Mouse (Mus musculus): Measurements from ENCODE around the gene Wfdc10. TPM values are rescaled to one million over a fixed set of nuclear protein-coding genes. Genes with fewer than 3 reads are reported as not detected.

The Wfdc10 gene
- not detected for polyA plus RNA-seq (2014; fragmentation: Illumina TruSeq; extraction: RNeasy Lipid Tissue Mini Kit (QIAGEN cat#74804); ENCODE audit: low read depth, low replicate concordance)

DNA sequence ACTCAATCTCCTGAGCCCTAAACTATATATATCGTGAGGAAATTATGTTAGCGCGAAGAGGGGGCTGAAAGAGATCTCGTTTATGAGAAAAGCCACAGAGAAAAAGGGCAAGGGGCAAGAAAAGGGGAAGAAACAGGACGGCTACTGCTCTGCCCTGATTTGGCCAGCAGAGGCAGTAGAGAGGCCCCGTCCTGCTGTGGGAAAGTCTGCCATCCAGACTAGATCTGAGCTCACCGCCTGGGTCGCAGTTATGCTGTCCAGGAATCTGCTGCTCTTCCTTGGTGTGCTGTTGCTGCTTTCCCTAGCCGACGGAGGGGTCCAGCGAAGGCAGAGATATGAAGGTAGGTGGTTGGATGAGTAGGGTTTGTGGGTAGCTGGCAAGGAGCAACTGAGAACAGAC lies at the start of gene Wfdc10:
Gene Wfdc10 (plus strand): TSS at position 189 of the 400 bp plus-strand sequence.

GRCm38 (mm10) chr2:164613471-164613870 lies 42.4 kb upstream of the Wfdc10 start, which contains the start of the genes Wfdc6b and Wfdc8:
Gene Wfdc6b (plus strand): TSS chr2:164613522.
Gene Wfdc8 (minus strand): TSS chr2:164613626.

DNA sequence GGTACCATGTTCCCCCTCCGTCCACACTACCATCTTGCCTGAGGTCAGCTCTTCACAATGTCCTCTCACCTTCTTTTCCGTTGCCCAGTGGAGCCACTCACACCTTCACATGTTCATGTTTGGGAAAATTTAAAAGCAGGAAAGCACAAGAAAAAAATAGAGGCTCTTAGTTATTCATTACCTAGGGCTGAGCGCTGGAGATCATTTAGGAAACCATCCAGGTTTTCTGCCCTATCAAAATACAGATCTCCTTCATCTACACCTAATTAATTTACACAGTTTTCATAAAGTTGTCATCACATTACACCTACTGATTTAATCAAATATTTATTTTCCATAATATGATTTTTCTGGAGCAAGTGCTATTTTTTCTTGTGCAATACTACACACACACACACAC lies 17.1 kb upstream of the Wfdc10 start, which contains the start of gene Wfdc16:
Gene Wfdc16 (minus strand): TSS at position 101 of the 400 bp plus-strand sequence.

DNA sequence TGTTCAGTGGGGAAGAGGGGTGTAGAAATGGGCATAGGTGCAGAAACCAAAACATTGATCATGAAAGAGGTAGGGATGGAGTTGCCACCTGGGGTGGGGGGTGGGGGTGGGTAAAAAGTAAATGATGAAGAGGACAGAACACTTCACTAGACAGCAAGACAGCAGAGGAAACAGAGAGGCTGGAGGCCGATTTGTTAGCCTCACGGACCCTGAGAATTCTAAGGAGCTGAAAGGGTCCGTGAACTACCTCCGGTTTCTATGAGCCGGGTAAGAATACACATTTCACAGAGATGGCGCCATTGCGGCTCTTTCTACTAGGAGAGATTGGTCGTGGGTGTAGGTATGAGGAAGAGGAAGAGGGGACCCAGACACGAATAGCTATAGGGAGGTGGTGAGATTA lies 637 bp downstream of the Wfdc10 start, which contains the start of gene Wfdc9:
Gene Wfdc9 (minus strand): TSS at position 101 of the 400 bp plus-strand sequence.

DNA sequence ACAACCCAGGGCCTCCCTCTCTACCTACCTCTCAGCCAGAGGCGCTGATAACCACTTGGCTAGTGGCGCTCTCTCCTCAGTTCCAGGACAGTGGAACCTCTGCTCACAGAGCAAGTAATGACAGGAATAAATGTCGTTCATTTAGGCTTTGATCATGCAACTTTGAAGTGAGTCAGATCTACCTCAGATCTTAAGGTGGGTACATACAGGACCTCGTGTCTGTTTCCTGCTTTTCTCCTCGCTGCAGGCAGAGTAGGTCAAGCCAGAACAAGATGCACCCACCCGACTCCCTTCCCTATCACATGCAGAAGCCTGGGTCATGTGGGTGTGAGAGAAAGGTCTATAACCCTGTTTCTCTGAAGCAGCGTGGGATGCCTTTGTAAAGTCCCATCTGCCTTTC lies 18.1 kb downstream of the Wfdc10 start, which contains the start of gene Wfdc11:
Gene Wfdc11 (minus strand): TSS at position 101 of the 400 bp plus-strand sequence.

GRCm38 (mm10) chr2:164684807-164685206 lies 29.0 kb downstream of the Wfdc10 start, which contains the start of gene Wfdc13:
Gene Wfdc13 (plus strand): TSS chr2:164685107.

DNA sequence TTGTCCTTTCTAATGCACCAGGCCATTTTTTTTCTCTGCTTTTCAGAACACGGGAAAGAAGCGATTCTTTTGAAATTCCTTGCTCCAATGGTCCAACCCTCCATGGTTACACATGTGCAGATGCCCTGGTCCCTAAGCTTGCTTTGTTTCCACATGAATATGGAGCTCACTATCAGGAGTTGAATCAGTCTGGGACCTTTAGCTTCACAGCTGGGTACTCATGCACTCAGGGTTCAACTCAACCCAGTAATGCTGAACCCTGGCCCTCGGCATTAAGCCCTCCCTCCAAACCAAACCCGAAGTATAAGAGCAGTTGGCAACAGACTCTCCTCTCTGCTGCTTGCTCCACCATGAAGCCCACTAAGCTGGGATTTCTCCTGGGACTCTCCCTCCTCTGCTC lies 42.4 kb downstream of the Wfdc10 start, which contains the start of gene Spint4:
Gene Spint4 (plus strand): TSS at position 301 of the 400 bp plus-strand sequence.

Other genes starting within 250 kb of the Wfdc10 start
- 223 TPM for gene Sdc4, start 212.2 kb upstream of the Wfdc10 start, polyA plus RNA-seq (2014; fragmentation: Illumina TruSeq; extraction: RNeasy Lipid Tissue Mini Kit (QIAGEN cat#74804); ENCODE audit: low read depth, low replicate concordance)
- 7.8 TPM for gene Sys1, start 199.1 kb upstream of the Wfdc10 start, polyA plus RNA-seq (2014; fragmentation: Illumina TruSeq; extraction: RNeasy Lipid Tissue Mini Kit (QIAGEN cat#74804); ENCODE audit: low read depth, low replicate concordance)
- not detected for gene Gm20458, start 195.1 kb upstream of the Wfdc10 start, polyA plus RNA-seq (2014; fragmentation: Illumina TruSeq; extraction: RNeasy Lipid Tissue Mini Kit (QIAGEN cat#74804); ENCODE audit: low read depth, low replicate concordance)
- not detected for gene Trp53tg5, start 182.3 kb upstream of the Wfdc10 start, polyA plus RNA-seq (2014; fragmentation: Illumina TruSeq; extraction: RNeasy Lipid Tissue Mini Kit (QIAGEN cat#74804); ENCODE audit: low read depth, low replicate concordance)
- gene Dbndd2, start 169.9 kb upstream of the Wfdc10 start, polyA plus RNA-seq (2014; fragmentation: Illumina TruSeq; extraction: RNeasy Lipid Tissue Mini Kit (QIAGEN cat#74804); ENCODE audit: low read depth, low replicate concordance): 2.1 TPM
- 7.5 TPM for gene Pigt, start 158.5 kb upstream of the Wfdc10 start, polyA plus RNA-seq (2014; fragmentation: Illumina TruSeq; extraction: RNeasy Lipid Tissue Mini Kit (QIAGEN cat#74804); ENCODE audit: low read depth, low replicate concordance)
- gene Wfdc2, start 93.6 kb upstream of the Wfdc10 start, polyA plus RNA-seq (2014; fragmentation: Illumina TruSeq; extraction: RNeasy Lipid Tissue Mini Kit (QIAGEN cat#74804); ENCODE audit: low read depth, low replicate concordance): not detected
- not detected for gene Spint3, start 82.6 kb upstream of the Wfdc10 start, polyA plus RNA-seq (2014; fragmentation: Illumina TruSeq; extraction: RNeasy Lipid Tissue Mini Kit (QIAGEN cat#74804); ENCODE audit: low read depth, low replicate concordance)
- gene Wfdc6a, start 70.6 kb upstream of the Wfdc10 start, polyA plus RNA-seq (2014; fragmentation: Illumina TruSeq; extraction: RNeasy Lipid Tissue Mini Kit (QIAGEN cat#74804); ENCODE audit: low read depth, low replicate concordance): not detected
- not detected for gene Eppin, start 62.5 kb upstream of the Wfdc10 start, polyA plus RNA-seq (2014; fragmentation: Illumina TruSeq; extraction: RNeasy Lipid Tissue Mini Kit (QIAGEN cat#74804); ENCODE audit: low read depth, low replicate concordance)
- not detected for gene Wfdc6b, start 42.5 kb upstream of the Wfdc10 start, polyA plus RNA-seq (2014; fragmentation: Illumina TruSeq; extraction: RNeasy Lipid Tissue Mini Kit (QIAGEN cat#74804); ENCODE audit: low read depth, low replicate concordance)
- gene Wfdc8, start 42.4 kb upstream of the Wfdc10 start, polyA plus RNA-seq (2014; fragmentation: Illumina TruSeq; extraction: RNeasy Lipid Tissue Mini Kit (QIAGEN cat#74804); ENCODE audit: low read depth, low replicate concordance): not detected
- gene Wfdc16, start 17.2 kb upstream of the Wfdc10 start, polyA plus RNA-seq (2014; fragmentation: Illumina TruSeq; extraction: RNeasy Lipid Tissue Mini Kit (QIAGEN cat#74804); ENCODE audit: low read depth, low replicate concordance): 0.37 TPM
- gene Wfdc9, start 537 bp downstream of the Wfdc10 start, polyA plus RNA-seq (2014; fragmentation: Illumina TruSeq; extraction: RNeasy Lipid Tissue Mini Kit (QIAGEN cat#74804); ENCODE audit: low read depth, low replicate concordance): not detected
- gene Wfdc11, start 18.0 kb downstream of the Wfdc10 start, polyA plus RNA-seq (2014; fragmentation: Illumina TruSeq; extraction: RNeasy Lipid Tissue Mini Kit (QIAGEN cat#74804); ENCODE audit: low read depth, low replicate concordance): not detected
- gene Wfdc13, start 29.1 kb downstream of the Wfdc10 start, polyA plus RNA-seq (2014; fragmentation: Illumina TruSeq; extraction: RNeasy Lipid Tissue Mini Kit (QIAGEN cat#74804); ENCODE audit: low read depth, low replicate concordance): not detected
- gene Spint4, start 42.5 kb downstream of the Wfdc10 start, polyA plus RNA-seq (2014; fragmentation: Illumina TruSeq; extraction: RNeasy Lipid Tissue Mini Kit (QIAGEN cat#74804); ENCODE audit: low read depth, low replicate concordance): not detected
- not detected for gene Spint5, start 59.3 kb downstream of the Wfdc10 start, polyA plus RNA-seq (2014; fragmentation: Illumina TruSeq; extraction: RNeasy Lipid Tissue Mini Kit (QIAGEN cat#74804); ENCODE audit: low read depth, low replicate concordance)
- gene Wfdc3, start 89.9 kb downstream of the Wfdc10 start, polyA plus RNA-seq (2014; fragmentation: Illumina TruSeq; extraction: RNeasy Lipid Tissue Mini Kit (QIAGEN cat#74804); ENCODE audit: low read depth, low replicate concordance): not detected
- gene Dnttip1, start 89.9 kb downstream of the Wfdc10 start, polyA plus RNA-seq (2014; fragmentation: Illumina TruSeq; extraction: RNeasy Lipid Tissue Mini Kit (QIAGEN cat#74804); ENCODE audit: low read depth, low replicate concordance): 1.6 TPM
- not detected for gene Ube2c, start 113.9 kb downstream of the Wfdc10 start, polyA plus RNA-seq (2014; fragmentation: Illumina TruSeq; extraction: RNeasy Lipid Tissue Mini Kit (QIAGEN cat#74804); ENCODE audit: low read depth, low replicate concordance)
- not detected for gene Tnnc2, start 123.9 kb downstream of the Wfdc10 start, polyA plus RNA-seq (2014; fragmentation: Illumina TruSeq; extraction: RNeasy Lipid Tissue Mini Kit (QIAGEN cat#74804); ENCODE audit: low read depth, low replicate concordance)
- 1.1 TPM for gene Snx21, start 129.8 kb downstream of the Wfdc10 start, polyA plus RNA-seq (2014; fragmentation: Illumina TruSeq; extraction: RNeasy Lipid Tissue Mini Kit (QIAGEN cat#74804); ENCODE audit: low read depth, low replicate concordance)
- gene Acot8, start 148.8 kb downstream of the Wfdc10 start, polyA plus RNA-seq (2014; fragmentation: Illumina TruSeq; extraction: RNeasy Lipid Tissue Mini Kit (QIAGEN cat#74804); ENCODE audit: low read depth, low replicate concordance): 0.93 TPM
- gene Zswim3, start 149.1 kb downstream of the Wfdc10 start, polyA plus RNA-seq (2014; fragmentation: Illumina TruSeq; extraction: RNeasy Lipid Tissue Mini Kit (QIAGEN cat#74804); ENCODE audit: low read depth, low replicate concordance): 0.90 TPM
- 0.95 TPM for gene Zswim1, start 166.6 kb downstream of the Wfdc10 start, polyA plus RNA-seq (2014; fragmentation: Illumina TruSeq; extraction: RNeasy Lipid Tissue Mini Kit (QIAGEN cat#74804); ENCODE audit: low read depth, low replicate concordance)
- not detected for gene Spata25, start 172.5 kb downstream of the Wfdc10 start, polyA plus RNA-seq (2014; fragmentation: Illumina TruSeq; extraction: RNeasy Lipid Tissue Mini Kit (QIAGEN cat#74804); ENCODE audit: low read depth, low replicate concordance)
- 46.3 TPM for gene Ctsa, start 176.8 kb downstream of the Wfdc10 start, polyA plus RNA-seq (2014; fragmentation: Illumina TruSeq; extraction: RNeasy Lipid Tissue Mini Kit (QIAGEN cat#74804); ENCODE audit: low read depth, low replicate concordance)
- gene Neurl2, start 177.4 kb downstream of the Wfdc10 start, polyA plus RNA-seq (2014; fragmentation: Illumina TruSeq; extraction: RNeasy Lipid Tissue Mini Kit (QIAGEN cat#74804); ENCODE audit: low read depth, low replicate concordance): not detected
- gene Pltp, start 201.7 kb downstream of the Wfdc10 start, polyA plus RNA-seq (2014; fragmentation: Illumina TruSeq; extraction: RNeasy Lipid Tissue Mini Kit (QIAGEN cat#74804); ENCODE audit: low read depth, low replicate concordance): 3.6 TPM
- gene Pcif1, start 223.3 kb downstream of the Wfdc10 start, polyA plus RNA-seq (2014; fragmentation: Illumina TruSeq; extraction: RNeasy Lipid Tissue Mini Kit (QIAGEN cat#74804); ENCODE audit: low read depth, low replicate concordance): 3.5 TPM

All from liver, adult 10 weeks (tissue).